Mouse (Mus musculus) lung, postnatal 0 days (tissue): ENCODE results near the gene Zscan10. TPM values are rescaled to one million over a fixed set of nuclear protein-coding genes. Genes with fewer than 3 reads are reported as not detected.

Experiments used
- ATAC-seq: fragments of 200-750 bp; cut with Nextera tagmentation; 2 replicates; pipeline ENCODE4 v1.8.0; 2017; ENCODE audit warnings: moderate library complexity
- DNase-seq: peaks from one replicate; pipeline ENCODE4 v3.0.0-alpha.2; 2016; ENCODE audit warnings: low spot score
- H3K27ac ChIP-seq: fragments of 300-500 bp; sonication (generic); 2 replicates; pipeline ENCODE4 v1.5.1; 2014; ENCODE audit warnings: antibody characterized with exemption, mild to moderate bottlenecking, low read length, mixed read lengths
- H3K27me3 ChIP-seq: fragments of 300-500 bp; sonication (generic); replicated peaks from 2 replicates; pipeline ENCODE4 v1.6.1; 2014; ENCODE audit warnings: low read length, mixed read lengths; ENCODE audit not compliant: insufficient read depth
- H3K36me3 ChIP-seq: fragments of 300-500 bp; sonication (generic); 2 replicates; pipeline ENCODE4 v1.6.1; 2014; ENCODE audit warnings: low read length, mixed read lengths; ENCODE audit not compliant: insufficient read depth
- H3K4me1 ChIP-seq: fragments of 300-500 bp; sonication (generic); 2 replicates; pipeline ENCODE4 v1.6.1; 2014; ENCODE audit warnings: antibody characterized with exemption, low read depth, low read length, mixed read lengths; ENCODE audit not compliant: insufficient read depth
- H3K4me2 ChIP-seq: fragments of 300-500 bp; sonication (generic); replicated peaks from 2 replicates; pipeline ENCODE4 v1.6.1; 2014; ENCODE audit warnings: low read depth, mild to moderate bottlenecking, low read length, moderate library complexity, mixed read lengths
- H3K4me3 ChIP-seq: fragments of 300-500 bp; sonication (generic); 2 replicates; pipeline ENCODE4 v1.5.1; 2014; ENCODE audit warnings: low read depth, low read length
- H3K9ac ChIP-seq: fragments of 300-500 bp; sonication (generic); replicated peaks from 2 replicates; pipeline ENCODE4 v1.6.1; 2014; ENCODE audit warnings: low read depth, mild to moderate bottlenecking
- H3K9me3 ChIP-seq: fragments of 300-500 bp; sonication (generic); 2 replicates; pipeline ENCODE4 v1.6.1; 2016; ENCODE audit warnings: low read length, mixed read lengths
- CTCF ChIP-seq: IDR thresholded peaks from 2 replicates; pipeline ENCODE4 v1.5.1; 2016; ENCODE audit warnings: antibody characterized with exemption, mild to moderate bottlenecking
- EP300 ChIP-seq: IDR thresholded peaks from 2 replicates; pipeline ENCODE4 v1.6.1; 2016; ENCODE audit warnings: antibody characterized with exemption, mild to moderate bottlenecking, control low read depth
- WGBS: fragments of 180-500 bp; shearing (Covaris S2); extraction: QIAGEN DNeasy Blood & Tissue Kit; methylation state at CpG from one replicate; pipeline ENCODE4 v1.1.7; 2014; 5-methylcytosine and 5-hydroxymethylcytosine counted together
- polyA plus RNA-seq: library from polyadenylated mRNA; unstranded; fragments of >200 nt; fragmentation: Nextera tagmentation; extraction: Ambion mirVana; gene quantifications from 2 replicates; pipeline ENCODE4 v1.2.1, GENCODE M21; 2015

Gene Zscan10
- polyA plus RNA-seq, 1 experiment from 2014 or later = not detected

- Histone ChIP-seq H3K9me3 (no peaks in the 10 kb centered on the region), H3K4me3 (no peak overlapping the region), H3K36me3 (no peaks in the 10 kb centered on the region), H3K9ac (no peak overlapping the region), H3K27me3 (no peaks in the 10 kb centered on the region), H3K4me2 (no peak overlapping the region), H3K27ac (no peak overlapping the region), H3K4me1 (no peaks in the 10 kb centered on the region; the same call in 1 of the 2 replicates)
- no peak for TF ChIP-seq EP300
- TF ChIP-seq CTCF = no peak
- 35% methylated on average over 5 of the region's 5 CpGs for WGBS
- DNase-seq = no peak
- no peak for ATAC-seq
These were observed 32.3 kb upstream of the Zscan10 start for GRCm38 (mm10) chr17:23568370-23568769.

- Histone ChIP-seq H3K36me3 (no peaks in the 10 kb centered on the region), H3K9me3 (no peaks in the 10 kb centered on the region), H3K27me3 (no peaks in the 10 kb centered on the region), H3K27ac (no peak overlapping the region), H3K4me3 (no peak overlapping the region), H3K4me1 (no peaks in the 10 kb centered on the region; the same call in 1 of the 2 replicates), H3K9ac (no peak overlapping the region), H3K4me2 (no peak overlapping the region)
- peak; percentile 83 for ATAC-seq
- WGBS = 30% methylated on average over 6 of the region's 6 CpGs
- peak; percentile 84 for TF ChIP-seq CTCF
- TF ChIP-seq EP300 = no peak
- peak; percentile 71 for DNase-seq
These were observed 30.6 kb upstream of the Zscan10 start for GRCm38 (mm10) chr17:23570017-23570416.

- Histone ChIP-seq H3K27me3 (no peaks in the 10 kb centered on the region), H3K4me3 (no peak overlapping the region), H3K9me3 (no peaks in the 10 kb centered on the region), H3K4me2 (no peak overlapping the region), H3K27ac (no peak overlapping the region), H3K4me1 (no peaks in the 10 kb centered on the region), H3K9ac (no peak overlapping the region), H3K36me3 (peaks cover 8% of the 10 kb centered on the region)
- DNase-seq = no peak
- ATAC-seq = no peak
- TF ChIP-seq CTCF = peak; percentile 53
- TF ChIP-seq EP300 = no peak
- 18% methylated on average over 5 of the region's 5 CpGs for WGBS
These were observed 29.6 kb upstream of the Zscan10 start for GRCm38 (mm10) chr17:23571084-23571483.

GRCm38 (mm10) chr17:23572059-23572458 lies 28.6 kb upstream of the Zscan10 start:
- Histone ChIP-seq H3K9me3 (no peaks in the 10 kb centered on the region), H3K4me3 (no peak overlapping the region), H3K36me3 (peaks cover 17% of the 10 kb centered on the region), H3K9ac (no peak overlapping the region), H3K4me2 (no peak overlapping the region), H3K27ac (no peak overlapping the region), H3K4me1 (no peaks in the 10 kb centered on the region), H3K27me3 (no peaks in the 10 kb centered on the region)
- ATAC-seq = no peak
- no peak for DNase-seq
- TF ChIP-seq CTCF = peak; percentile 45
- TF ChIP-seq EP300 = no peak
- 80% methylated on average over 6 of the region's 6 CpGs for WGBS

- ATAC-seq = no peak
- H3K27me3 ChIP-seq = no peaks in the 10 kb centered on the region
- H3K4me1 ChIP-seq = no peaks in the 10 kb centered on the region
- no peaks in the 10 kb centered on the region for H3K9me3 ChIP-seq
- TF ChIP-seq EP300 = no peak
- no peak for TF ChIP-seq CTCF
- H3K9ac ChIP-seq = no peak overlapping the region
- H3K36me3 ChIP-seq = peaks cover 25% of the 10 kb centered on the region
- 86% methylated on average over 8 of the region's 8 CpGs for WGBS
- H3K4me3 ChIP-seq = no peak overlapping the region
- no peak for DNase-seq
- no peak overlapping the region for H3K27ac ChIP-seq
- H3K4me2 ChIP-seq = no peak overlapping the region
These were observed 26.5 kb upstream of the Zscan10 start for GRCm38 (mm10) chr17:23574130-23574529.

- H3K9ac ChIP-seq = no peak overlapping the region
- no peak for TF ChIP-seq CTCF
- H3K27me3 ChIP-seq = no peaks in the 10 kb centered on the region
- no peak overlapping the region for H3K4me3 ChIP-seq
- H3K9me3 ChIP-seq = no peaks in the 10 kb centered on the region
- H3K36me3 ChIP-seq = peaks cover 25% of the 10 kb centered on the region
- no peak overlapping the region for H3K4me2 ChIP-seq
- DNase-seq = no peak
- H3K27ac ChIP-seq = no peak overlapping the region
- H3K4me1 ChIP-seq = no peaks in the 10 kb centered on the region
- ATAC-seq = 0 out of 2 replicates have a peak, but pooled peaks have one; percentile 16
- 95% methylated on average over 38 of the region's 38 CpGs for WGBS
These were observed 24.6 kb upstream of the Zscan10 start for GRCm38 (mm10) chr17:23575951-23576552.
